Mouse (Mus musculus): Measurements from ENCODE around the gene Tmeff2. TPM values are rescaled to one million over a fixed set of nuclear protein-coding genes. Genes with fewer than 3 reads are reported as not detected.

Tmeff2 gene
- total RNA-seq, 2 experiments from 2014 or later = not detected

DNA sequence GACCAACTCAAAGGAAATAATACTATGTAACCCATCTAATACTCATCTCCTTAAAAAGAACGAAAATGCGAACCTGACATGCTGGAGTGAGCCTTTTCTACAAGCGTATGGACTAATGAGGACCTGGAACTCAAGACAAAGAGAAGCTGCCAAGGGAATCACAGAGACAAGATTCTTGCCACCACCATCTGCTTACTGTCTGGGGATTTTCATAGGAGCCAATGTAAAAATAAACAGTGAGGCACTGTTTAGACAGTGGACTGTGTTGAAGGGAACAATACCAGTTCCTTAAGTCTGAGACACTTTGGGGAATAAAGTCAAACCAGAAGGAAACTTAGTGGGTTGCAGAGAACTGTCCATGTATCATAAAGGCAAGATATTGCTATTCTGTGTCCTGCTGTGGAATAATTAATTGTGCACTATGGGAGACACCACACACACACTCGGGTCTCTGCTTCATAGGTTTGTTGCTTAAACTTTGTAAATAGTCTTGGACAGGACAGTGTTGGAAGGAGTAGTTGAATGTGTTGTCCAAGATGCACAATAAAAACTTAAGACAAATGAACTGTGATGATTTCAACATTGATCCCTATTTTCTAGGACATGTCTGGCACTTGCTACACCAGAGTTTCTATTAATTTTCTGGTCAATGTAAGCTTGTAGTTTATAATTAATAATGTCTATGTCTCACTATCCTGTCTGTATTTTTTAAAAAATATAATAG, 79.1 kb downstream of the Tmeff2 start:
- ATAC-seq (replicated peaks; ENCODE audit: poor library complexity) = no peak

DNA sequence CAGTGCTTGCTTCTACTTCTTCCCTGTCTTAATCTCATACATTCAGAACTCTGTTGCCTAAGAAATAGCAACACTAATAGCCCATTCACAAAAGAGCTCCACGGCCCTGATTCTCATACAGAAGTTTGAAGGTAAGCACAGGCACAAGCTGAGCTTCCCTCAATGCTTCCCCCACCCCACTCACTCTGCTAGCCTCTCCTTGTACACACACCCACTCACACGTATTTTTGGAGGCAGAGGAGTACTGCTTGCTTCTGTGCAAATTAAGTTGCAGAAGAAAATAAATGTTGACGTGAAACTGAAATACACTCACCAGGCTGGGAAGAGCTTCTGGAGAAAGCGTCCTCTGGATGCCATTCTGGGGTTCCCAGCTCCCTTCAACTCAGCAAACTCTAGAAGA, 80.1 kb downstream of the Tmeff2 start:
- no peak for ATAC-seq (replicated peaks; ENCODE audit: poor library complexity)

DNA sequence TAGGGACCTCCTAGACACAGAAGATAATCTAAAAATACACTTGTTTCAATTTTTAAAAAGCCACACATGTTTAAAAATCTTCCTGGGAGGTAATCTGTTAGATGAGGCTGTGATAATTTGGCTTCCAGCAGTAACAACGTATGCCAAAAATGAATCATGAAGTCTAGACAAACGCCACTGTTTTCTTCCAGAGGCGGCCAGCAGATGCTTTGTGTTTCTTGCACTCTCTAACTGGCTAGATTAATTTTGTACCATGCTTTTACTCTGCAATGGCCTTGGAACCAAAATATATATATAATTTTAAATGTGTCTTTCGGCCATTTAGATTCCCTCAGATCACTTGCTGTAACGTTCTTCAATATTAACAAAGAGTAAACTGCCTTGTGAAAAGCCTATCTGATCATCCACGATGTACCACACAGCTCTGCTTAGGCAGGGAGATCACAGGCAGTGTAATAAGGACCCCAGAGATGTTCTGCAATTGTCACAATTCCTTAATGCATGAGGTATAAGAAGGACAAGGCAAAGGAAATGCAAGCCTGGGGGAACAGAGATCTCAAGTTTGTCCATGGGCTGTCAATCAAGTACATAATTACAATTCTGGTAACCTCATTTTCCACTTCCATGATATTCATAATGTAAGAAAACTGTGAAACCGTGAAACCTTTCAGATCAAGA, 80.8 kb downstream of the Tmeff2 start:
- no peak for ATAC-seq (replicated peaks; ENCODE audit: poor library complexity)

DNA sequence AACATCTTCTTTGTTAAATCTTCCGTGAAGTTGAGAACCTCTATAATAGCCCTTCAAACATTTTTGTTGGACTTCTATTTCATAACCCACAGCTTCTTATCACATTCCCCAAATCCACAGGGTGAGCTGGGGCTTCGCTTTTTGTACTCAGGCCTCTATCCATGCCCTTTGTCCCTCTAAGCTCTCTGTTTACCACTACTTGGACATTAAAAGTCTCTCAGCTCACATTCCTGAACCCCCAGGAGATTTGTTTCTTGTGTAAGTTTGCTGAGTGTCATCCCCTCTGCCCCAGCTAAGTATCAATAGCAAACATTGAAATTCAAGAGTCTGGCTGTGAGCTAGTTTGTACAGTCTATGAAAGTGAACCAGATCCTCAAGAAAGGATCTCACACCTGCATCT, 90.2 kb downstream of the Tmeff2 start:
- ATAC-seq (replicated peaks; ENCODE audit: poor library complexity) = no peak

DNA sequence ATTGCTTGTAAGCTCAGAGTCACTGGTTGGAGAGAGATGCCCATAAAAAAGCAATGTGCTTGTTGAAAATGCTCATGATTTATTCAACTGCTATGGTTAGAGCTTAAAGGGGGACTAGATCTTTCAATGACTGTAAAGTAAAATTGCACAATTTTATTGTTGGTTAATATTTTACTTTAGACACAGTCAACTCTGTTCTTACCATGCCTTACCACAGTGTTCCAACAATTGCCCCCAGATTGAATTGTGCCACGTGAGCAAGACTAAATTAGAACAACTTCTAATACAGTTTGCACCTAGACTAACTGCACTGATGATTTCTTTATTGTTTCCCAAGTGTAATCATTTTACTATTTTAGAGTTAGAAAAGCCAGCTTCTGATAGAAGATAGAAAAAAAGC, 94.1 kb downstream of the Tmeff2 start:
- ATAC-seq (replicated peaks; ENCODE audit: poor library complexity) = no peak

DNA sequence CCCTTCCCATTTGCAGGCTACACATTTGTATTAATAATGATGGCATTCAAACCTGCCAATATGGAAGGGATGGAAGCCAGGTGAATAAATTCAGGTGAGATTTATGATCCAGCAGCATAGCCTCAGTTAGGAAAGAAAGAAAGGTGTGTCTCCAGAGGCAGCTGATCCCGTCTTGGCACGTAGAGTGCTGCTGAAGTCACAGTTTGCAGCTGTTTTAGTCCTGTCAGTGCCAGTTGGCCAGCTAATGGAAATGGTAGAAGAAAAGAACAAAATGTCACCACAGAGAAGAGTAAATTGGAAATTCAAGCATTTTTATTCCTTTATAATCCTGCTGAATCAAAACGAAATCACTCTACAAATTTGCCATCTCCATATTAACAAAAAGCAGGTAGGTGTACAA, 99.3 kb downstream of the Tmeff2 start:
- ATAC-seq (replicated peaks; ENCODE audit: poor library complexity) = no peak

DNA sequence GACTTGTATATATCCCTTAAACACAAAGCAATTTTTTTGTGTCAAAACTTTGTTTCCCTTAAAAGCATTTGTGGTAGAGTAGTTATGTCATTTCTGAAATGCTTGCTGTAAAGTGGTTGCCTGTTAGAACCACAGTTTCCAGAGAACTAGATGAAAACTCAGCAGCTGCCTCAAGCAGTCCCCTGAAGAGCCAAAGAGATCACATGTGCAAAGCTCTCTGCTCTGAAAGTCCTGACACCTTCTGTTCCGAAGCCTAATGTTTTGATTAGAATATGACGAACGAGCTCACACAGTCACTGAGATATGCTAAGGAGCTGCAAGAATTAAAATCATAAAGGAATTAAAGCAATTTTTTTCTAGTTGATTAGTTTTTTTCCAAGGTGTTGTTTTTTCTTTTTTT, 107.9 kb downstream of the Tmeff2 start:
- ATAC-seq (replicated peaks; ENCODE audit: poor library complexity) = no peak

DNA sequence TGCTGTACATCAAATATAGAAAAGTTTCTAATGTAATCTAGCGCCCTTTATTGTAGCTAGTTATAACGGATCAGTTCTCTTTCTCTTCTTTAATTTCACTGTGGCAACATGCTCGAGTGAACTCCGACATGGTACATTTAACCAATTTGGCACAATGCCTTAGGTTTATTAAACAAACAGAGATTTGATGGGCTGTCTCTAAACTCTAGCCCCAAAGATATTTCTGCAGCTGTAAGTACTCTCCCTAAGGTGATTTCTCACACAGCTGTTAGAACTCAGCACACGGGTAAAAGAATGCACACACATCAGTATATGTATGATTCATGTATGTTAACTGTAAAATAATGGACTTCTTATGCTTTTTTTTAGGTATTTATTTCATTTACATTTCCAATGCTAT, 139.8 kb downstream of the Tmeff2 start:
- no peak for ATAC-seq (replicated peaks; ENCODE audit: poor library complexity)

DNA sequence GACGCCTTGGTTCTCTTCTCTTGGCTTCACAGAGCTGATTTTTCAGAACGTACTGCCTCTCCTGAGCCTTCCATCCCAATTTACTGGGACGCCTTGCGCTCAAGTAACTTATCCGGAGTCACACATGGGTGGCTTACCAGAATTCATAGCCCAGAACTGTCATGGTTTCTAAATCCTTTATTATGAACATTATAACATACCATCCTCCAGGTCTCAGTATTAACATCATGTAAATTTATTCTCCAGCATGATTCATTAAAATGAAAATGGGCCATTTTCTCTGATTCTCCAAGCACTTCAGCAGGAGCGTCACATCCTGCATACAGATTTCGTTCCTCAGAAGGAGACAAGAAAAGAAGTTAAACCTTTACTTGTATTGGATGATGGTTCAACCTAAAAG, 144.4 kb downstream of the Tmeff2 start:
- ATAC-seq (replicated peaks; ENCODE audit: poor library complexity) = no peak

DNA sequence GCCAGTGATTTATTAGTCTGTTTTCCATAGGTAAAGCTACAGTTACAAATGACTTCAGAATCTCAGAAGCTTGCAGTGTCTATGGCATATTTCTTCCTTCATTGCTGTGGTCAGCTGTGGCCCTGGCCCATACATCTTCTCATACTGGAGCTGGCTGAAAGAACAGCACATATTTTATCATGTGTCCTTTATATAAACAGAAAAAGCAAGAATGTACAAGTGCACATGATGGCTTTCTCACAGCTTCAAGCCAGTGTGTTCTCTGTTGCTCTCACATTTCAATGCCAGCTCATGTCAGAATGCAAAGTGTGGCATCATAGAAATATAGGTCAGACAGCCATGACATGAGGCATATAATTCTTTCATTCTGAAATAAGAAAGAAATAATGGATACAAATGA, 164.1 kb downstream of the Tmeff2 start:
- ATAC-seq (replicated peaks; ENCODE audit: poor library complexity) = no peak

DNA sequence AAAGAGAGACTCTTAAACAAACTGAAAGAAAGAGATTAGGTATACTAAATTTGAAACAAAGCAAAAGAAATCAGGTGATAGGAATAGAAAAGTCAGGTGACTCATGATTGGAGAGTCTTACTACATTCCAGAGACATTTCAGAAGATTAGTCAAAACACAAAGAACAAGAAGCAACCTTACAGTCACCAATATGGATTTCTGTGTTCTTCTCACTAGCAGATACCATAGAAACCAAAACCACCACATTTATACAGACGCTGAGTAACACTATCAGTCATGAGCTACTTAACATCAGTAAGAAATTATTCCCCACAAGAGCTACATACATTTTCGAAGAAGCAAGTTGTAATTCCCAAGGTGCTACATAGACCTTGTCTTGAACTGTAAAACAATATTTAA, 165.2 kb downstream of the Tmeff2 start:
- no peak for ATAC-seq (replicated peaks; ENCODE audit: poor library complexity)

DNA sequence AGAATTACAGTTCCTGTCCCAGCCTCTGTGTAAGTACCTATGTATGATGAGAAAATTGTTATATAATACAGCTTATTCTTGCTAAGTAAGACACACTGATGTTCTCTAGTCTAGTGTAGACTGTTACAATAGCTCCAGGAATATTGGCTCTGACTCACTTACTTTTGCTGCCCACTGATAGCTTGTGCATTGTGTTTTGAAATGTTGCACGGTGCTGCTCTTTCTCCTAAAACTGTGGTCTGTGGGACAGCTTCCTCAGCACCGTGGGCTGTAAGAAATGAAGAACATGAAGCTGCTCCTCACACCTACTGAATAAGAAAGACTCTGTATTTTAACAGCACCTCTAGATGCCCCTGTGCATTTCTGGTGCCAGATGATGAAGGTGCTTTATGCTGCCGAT, 168.4 kb downstream of the Tmeff2 start:
- ATAC-seq (replicated peaks; ENCODE audit: poor library complexity) = no peak

DNA sequence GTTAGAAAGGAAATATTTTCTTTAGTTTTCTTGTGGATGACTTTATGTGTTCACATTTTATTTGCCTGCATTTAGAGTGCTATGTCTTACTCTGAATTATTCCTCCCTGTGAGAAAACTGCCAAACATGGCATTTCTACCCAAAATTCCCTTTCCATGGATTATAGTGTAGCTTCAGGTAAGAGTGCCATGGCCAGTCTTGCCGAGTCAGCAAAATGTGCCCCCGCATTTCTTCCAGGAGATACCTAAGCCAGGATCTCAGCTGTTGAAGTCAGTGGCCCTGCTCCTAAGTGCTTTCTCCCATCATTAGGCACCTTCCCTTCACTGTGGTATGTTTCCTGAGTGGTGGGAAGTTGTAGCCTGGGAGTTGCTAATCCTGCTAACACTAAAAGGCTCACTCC, 168.8 kb downstream of the Tmeff2 start:
- ATAC-seq (replicated peaks; ENCODE audit: poor library complexity) = no peak

DNA sequence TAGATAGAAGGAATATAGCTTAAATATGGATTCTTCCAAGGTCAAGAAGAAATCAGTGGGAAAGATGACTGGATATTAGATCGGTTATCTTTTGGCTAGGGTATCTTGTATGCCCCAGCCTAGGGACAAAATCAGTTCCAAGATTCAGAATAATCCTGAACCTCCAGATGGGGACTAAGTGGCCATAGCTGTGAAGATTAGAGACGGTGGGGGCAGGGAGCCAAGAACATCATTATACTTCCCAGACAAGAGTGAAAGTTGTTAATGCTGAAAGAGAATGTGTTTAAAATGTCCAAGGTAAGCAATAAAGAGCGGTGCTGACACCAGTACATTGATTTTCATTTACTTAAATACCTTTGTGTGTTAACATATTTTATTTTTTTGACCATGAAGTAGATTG, 173.6 kb downstream of the Tmeff2 start:
- no peak for ATAC-seq (replicated peaks; ENCODE audit: poor library complexity)

DNA sequence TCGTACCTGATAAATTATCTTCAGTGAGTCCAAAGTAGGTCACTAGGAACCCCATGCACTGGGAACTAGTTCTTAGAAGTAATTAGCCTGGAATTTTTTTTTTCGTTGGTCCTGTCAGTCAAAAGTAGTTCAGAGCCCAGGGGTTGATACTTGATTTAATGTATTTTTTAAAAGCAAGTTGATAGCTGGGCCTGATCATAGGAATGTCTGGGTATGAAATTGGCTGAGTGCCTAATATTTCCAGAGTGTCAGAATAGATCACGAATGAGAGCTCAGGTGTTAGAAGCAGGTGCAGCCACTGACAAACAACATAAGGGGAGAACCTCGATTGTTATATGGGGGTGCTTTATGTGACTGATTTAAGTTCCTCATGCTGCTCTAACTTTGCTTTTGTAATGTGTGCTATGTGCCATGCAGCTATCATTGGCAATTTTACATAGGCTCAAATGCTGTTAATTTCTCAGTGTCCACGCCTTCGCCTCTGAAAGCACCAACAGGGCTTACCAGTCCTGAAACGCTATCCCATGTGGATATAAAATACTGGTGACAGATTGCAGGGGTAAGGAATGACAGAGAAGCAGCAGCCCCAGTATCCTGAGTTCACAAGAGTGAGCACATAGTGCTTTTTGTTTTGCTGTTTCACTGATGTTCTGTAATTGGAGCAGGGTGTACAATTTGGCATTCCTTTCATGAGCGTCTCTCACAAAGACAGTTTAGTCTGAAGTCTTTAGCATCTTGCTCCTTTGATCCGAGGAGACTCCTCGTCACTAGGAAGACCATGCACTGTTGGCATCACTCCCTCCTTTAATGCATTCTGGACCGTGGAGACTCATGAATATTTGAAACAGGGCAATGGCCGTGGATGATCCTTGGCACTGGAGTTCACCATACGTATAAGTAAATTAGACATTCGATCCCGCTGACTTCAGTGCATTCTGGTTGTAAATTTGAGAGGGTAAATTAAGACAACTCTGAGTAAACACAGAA, 175.6 kb downstream of the Tmeff2 start:
- ATAC-seq (replicated peaks; ENCODE audit: poor library complexity) = no peak

DNA sequence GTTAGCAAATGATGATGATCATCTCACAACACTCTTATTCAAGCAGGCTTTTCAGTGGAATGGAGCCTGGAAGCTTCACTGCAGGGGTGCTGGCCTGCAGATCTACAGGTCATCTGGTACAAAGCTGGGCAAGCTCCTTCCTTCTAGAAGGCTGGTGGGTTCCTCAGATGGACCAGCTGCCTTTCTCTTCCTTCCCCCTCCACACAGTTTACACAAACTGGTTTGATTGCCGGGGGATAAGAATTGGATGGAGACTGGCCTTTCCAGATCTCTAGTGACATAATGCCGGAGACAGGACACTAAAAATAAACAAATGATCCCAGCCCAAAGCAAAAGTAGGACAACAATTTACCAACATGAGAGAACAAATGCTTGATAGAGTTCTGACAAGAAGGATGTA, 188.5 kb downstream of the Tmeff2 start:
- no peak for ATAC-seq (replicated peaks; ENCODE audit: poor library complexity)

DNA sequence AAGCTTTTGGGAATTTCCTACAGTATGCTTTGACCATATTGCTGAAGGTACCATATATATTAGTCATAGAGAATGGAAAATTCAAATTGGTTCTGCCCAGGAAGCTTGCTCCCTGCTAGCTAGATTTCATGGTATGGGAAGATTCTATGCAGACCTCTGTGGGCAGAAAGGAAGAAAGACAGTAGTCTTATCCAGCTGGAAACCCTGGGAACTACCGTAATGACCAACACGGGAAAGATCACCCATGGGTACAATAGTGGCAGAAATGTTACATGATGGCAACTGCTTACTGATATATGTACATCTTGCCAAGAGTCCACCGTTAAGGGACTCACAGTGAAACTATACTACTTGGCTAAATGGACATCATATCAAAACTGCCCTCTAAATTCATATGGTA, 189.4 kb downstream of the Tmeff2 start:
- ATAC-seq (replicated peaks; ENCODE audit: poor library complexity) = no peak

DNA sequence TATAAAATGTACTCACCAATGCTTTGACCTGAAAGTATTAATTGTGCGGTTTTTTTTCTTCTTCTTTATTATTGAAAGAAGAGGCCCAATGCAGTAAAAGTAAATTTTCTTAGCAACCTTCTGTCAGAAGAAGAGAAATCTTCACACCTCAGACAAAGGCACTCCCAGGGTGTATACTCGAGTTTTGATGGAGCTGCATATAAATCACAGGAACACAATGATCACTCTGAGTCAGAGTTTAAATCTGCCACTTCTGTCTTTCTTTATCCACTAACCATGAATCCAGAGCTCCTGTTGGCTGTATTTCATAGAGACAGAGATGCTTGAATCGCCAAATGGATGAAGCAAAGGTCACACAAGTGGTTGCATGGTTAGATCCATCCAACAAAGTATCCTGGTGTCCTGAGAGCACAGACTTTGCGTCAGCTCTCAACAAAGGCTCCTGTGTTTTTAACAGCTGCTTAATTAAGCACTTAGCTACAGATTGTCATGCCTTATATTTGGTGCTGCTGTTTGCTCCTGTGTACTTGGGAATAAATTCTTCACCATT, 189.8 kb downstream of the Tmeff2 start:
- no peak for ATAC-seq (replicated peaks; ENCODE audit: poor library complexity)

DNA sequence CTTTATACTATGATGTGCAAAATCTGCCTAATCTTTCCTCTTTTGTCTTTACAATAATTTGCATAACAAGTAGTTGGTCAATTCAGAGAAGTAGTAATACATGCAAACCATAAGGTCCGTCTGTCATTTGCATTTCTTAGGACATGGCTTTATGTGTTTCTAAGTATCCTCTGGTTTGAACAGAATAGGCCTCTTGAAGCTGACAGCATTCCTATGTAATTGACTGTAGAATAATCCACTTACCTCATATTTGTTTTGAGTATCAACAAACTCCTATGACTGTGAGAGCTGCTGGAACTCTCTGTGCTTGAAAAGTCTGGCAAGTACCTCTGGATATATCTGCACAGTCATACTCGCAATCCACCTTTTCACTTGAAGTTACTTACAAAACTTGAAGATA, 194.3 kb downstream of the Tmeff2 start:
- ATAC-seq (replicated peaks; ENCODE audit: poor library complexity) = no peak

DNA sequence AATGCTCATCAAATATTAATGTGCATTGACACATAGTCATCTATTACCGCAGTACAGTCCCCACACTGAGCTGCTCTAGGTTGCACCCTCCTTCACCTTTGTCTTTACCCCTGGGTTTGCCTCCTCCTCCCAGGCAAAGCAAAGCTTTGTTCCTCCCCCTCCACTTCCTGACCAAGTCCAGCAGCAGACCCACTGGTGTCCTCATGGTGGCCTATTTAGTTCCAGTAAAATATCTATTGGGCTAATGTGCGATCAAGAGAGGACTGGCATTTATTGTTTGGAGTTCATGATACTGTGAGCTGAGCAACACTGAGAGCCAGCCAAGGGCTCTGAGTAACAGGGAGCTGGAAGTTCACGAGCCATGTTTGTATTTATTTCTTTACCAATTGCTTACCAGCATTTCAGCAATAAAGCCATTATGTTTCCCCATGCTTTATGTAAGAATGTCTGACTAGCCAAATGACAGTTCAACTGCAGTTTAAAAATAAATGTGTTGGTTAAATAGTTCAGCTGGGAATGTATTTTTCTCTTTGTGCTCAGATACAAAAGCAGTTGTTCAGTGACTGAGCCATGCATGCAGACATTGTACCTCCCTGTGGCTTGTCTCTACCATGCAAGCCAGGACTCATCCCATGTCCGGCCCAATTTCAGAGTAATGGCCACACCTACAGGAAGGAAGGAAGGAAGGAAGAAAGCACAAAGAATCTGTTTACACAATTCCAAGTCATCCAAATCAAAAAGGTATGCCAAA, 196.6 kb downstream of the Tmeff2 start:
- no peak for ATAC-seq (replicated peaks; ENCODE audit: poor library complexity)

Measured in megakaryocyte progenitor cell, adult 5-6 weeks (primary cell).